Mouse (Mus musculus): ENCODE data around the gene Rasl2-9. TPM values are rescaled to one million over a fixed set of nuclear protein-coding genes. Genes with fewer than 3 reads are reported as not detected.
"Not testable (repeated sequence)": the region's sequence is repeated elsewhere in the genome, so short reads cannot be mapped to it uniquely, and the experiment has no call there.

The Rasl2-9 gene
- polyA plus RNA-seq (2014; fragmentation: Nextera tagmentation; extraction: Ambion mirVana): 0.36 and 0.41 TPM in 2 replicates

DNA sequence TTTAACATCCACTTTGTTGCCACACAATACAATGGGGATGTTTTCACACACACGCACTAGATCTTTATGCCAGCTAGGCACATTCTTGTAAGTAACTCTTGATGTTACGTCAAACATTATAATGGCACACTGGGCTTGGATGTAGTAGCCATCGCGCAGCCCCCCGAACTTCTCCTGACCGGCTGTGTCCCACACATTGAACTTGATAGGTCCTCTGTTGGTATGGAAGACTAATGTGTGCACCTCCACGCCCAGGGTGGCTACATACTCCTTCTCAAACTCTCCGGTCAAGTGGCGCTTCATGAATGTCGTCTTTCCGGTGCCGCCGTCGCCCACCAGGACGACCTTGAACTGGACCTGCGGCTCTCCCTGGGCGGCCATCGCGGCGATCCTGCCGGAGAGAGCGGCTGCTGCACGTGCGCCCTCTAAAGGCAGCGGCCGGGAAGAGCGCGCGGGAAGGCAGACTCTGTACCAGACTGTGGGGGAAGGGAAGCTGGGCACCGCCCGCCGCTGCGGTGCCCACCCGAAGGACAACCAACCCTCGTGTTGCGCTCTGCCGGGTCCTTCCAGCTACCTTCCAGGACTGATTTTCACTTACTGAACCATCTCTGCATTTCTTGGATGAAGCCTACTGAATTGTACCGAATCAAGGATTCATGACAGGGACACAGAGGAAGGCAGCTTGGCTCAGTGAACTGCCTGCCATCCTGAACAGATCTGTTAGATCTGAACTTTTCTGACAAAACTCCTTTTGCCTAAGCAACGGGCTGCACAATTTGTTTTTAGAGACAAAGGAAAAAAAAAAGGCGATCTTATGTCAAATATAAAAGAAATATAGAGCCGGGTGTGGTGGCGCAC is at the start of gene Rasl2-9:
Rasl2-9 (minus strand) TSS at position 402 of the 858 bp plus-strand sequence.
- peak; percentile 63; the same call in 1 of the 2 replicates for ATAC-seq (ENCODE audit: low FRiP score, low TSS enrichment)
- Histone ChIP-seq H3K27ac (replicated peaks; ENCODE audit: low read depth, low read length) (no peak within 1 kb of the TSS), H3K36me3 (ENCODE audit: control insufficient read depth, insufficient read depth, low read length) (no peaks in the 10 kb centered on the region), H3K4me3 (replicated peaks; ENCODE audit: low read depth, low read length) (peak within 1 kb of the TSS; percentile 30), H3K9ac (replicated peaks; ENCODE audit: low read length) (peak within 1 kb of the TSS; percentile 23), H3K4me1 (ENCODE audit: control insufficient read depth, insufficient read depth, low read length) (no peaks in the 10 kb centered on the region), H3K9me3 (ENCODE audit: control insufficient read depth, low read length) (no peaks in the 10 kb centered on the region), H3K27me3 (ENCODE audit: control insufficient read depth, insufficient read depth, low read length) (no peaks in the 10 kb centered on the region), H3K4me2 (ENCODE audit: low read length) (peak within 1 kb of the TSS; percentile 59)
- WGBS: 19% methylated on average over 42 of the region's 42 CpGs
- DNase-seq: peak; percentile 82

DNA sequence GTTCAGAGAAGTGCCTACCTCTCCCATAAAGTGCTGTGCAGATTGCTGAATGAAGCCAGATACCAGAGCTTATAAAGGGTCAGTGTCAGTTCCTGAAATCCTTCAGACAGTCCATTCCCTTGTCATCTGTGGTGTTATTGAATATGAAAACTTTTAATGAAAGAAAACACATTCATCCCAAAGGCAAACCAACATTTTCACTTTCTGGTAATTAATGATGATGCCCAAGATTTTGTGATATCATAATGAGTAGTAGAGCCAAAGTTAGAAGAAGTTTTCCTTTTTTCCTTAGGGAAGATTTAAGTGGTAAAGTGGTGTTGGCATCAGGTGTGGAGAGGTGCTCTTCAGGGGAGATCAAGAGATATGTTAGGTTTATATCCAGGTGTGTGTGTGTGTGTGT is 23.8 kb upstream of the Rasl2-9 start, which contains the start of gene Vmn1r55:
Vmn1r55 (minus strand) TSS at position 101 of the 400 bp plus-strand sequence.
- not testable (repeated sequence) for H3K4me2 ChIP-seq (ENCODE audit: low read length); H3K9ac ChIP-seq (replicated peaks; ENCODE audit: low read length); H3K9me3 ChIP-seq (ENCODE audit: control insufficient read depth, low read length); H3K27me3 ChIP-seq (ENCODE audit: control insufficient read depth, insufficient read depth, low read length); H3K36me3 ChIP-seq (ENCODE audit: control insufficient read depth, insufficient read depth, low read length); H3K4me1 ChIP-seq (ENCODE audit: control insufficient read depth, insufficient read depth, low read length); H3K27ac ChIP-seq (replicated peaks; ENCODE audit: low read depth, low read length); H3K4me3 ChIP-seq (replicated peaks; ENCODE audit: low read depth, low read length); ATAC-seq (ENCODE audit: low FRiP score, low TSS enrichment); DNase-seq

DNA sequence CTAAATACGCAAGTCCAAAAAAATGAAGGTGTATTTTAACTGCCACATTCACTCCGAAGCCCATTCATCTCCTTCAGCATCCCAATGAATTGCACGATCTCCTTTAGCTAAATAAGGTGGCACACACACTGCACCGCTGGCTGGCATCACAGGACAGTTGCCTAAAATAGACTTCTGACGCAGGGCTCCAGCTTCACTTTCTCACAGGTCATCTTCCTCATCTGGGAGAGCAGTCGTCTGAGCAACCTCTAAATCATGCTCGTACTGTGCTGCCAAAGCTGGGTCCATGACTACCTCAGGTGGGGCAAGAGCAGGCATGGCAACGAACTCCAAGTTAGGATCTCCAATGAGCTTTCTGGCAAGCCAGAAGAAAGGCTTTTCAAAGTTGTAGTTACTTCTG is 672 bp downstream of the Rasl2-9 start:
- DNase-seq (no peak), ATAC-seq (ENCODE audit: low FRiP score, low TSS enrichment) (no peak)
- H3K4me1 ChIP-seq (ENCODE audit: control insufficient read depth, insufficient read depth, low read length): no peaks in the 10 kb centered on the region
- H3K9me3 ChIP-seq (ENCODE audit: control insufficient read depth, low read length): no peaks in the 10 kb centered on the region
- H3K27ac ChIP-seq (replicated peaks; ENCODE audit: low read depth, low read length): no peak overlapping the region
- 88% methylated on average over 8 of the region's 8 CpGs for WGBS
- no peak overlapping the region for H3K9ac ChIP-seq (replicated peaks; ENCODE audit: low read length)
- H3K4me2 ChIP-seq (ENCODE audit: low read length): no peak overlapping the region
- no peaks in the 10 kb centered on the region for H3K27me3 ChIP-seq (ENCODE audit: control insufficient read depth, insufficient read depth, low read length)
- no peak overlapping the region; the same call in 1 of the 2 replicates for H3K4me3 ChIP-seq (replicated peaks; ENCODE audit: low read depth, low read length)
- no peaks in the 10 kb centered on the region for H3K36me3 ChIP-seq (ENCODE audit: control insufficient read depth, insufficient read depth, low read length)

DNA sequence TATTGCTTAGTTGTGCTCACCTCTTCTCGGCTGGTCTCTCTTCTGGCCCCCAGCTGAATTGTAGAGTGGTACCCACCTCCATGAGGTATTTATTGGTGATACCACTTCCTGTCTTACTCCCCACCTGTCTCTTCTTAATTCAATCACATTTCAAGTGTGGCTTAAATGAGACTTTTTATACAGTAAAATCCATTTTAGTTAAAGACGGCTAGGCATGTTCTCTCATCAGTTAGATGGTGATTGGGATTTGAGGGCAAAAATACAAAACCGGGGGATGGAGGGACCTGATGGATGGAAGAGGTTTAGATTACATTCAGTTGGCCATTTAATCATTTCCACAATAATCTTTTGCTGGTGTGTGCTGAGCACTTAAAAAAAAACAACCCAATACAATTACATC is 8.9 kb downstream of the Rasl2-9 start, which contains the start of gene Rfpl4:
Rfpl4 (minus strand) TSS at position 101 of the 400 bp plus-strand sequence.
- no peak within 1 kb of the TSS for H3K4me3 ChIP-seq (replicated peaks; ENCODE audit: low read depth, low read length)
- ATAC-seq (ENCODE audit: low FRiP score, low TSS enrichment): no peak
- H3K27ac ChIP-seq (replicated peaks; ENCODE audit: low read depth, low read length): no peak within 1 kb of the TSS
- no peak for DNase-seq
- H3K4me1 ChIP-seq (ENCODE audit: control insufficient read depth, insufficient read depth, low read length): no peaks in the 10 kb centered on the region
- no peak within 1 kb of the TSS for H3K9ac ChIP-seq (replicated peaks; ENCODE audit: low read length)
- H3K36me3 ChIP-seq (ENCODE audit: control insufficient read depth, insufficient read depth, low read length): no peaks in the 10 kb centered on the region
- WGBS: 82% methylated on average over 3 of the region's 3 CpGs
- no peaks in the 10 kb centered on the region for H3K27me3 ChIP-seq (ENCODE audit: control insufficient read depth, insufficient read depth, low read length)
- H3K4me2 ChIP-seq (ENCODE audit: low read length): no peak within 1 kb of the TSS
- no peaks in the 10 kb centered on the region for H3K9me3 ChIP-seq (ENCODE audit: control insufficient read depth, low read length)

DNA sequence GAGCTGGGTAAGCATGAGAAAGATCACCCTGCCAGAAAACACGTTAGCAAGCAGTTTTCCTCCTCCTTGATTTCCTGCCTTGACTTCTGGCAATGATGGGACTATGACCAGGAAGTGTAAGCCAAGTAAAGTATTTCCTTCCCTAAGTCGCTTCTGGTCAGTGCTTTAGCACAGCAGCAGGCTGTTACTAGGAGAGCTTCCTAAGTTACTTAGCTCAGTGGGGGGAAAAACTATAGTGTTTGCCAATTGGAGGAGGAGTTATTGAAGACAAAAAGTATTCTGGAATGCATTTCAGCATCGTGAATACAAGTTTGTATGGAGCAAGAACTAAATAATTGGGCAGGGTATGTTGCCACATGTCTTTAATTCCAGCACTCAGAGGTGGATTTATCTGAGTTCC is 13.0 kb downstream of the Rasl2-9 start:
- Histone ChIP-seq H3K27me3 (ENCODE audit: control insufficient read depth, insufficient read depth, low read length) (no peaks in the 10 kb centered on the region), H3K9me3 (ENCODE audit: control insufficient read depth, low read length) (no peaks in the 10 kb centered on the region), H3K4me3 (replicated peaks; ENCODE audit: low read depth, low read length) (no peak overlapping the region), H3K4me2 (ENCODE audit: low read length) (no peak overlapping the region), H3K9ac (replicated peaks; ENCODE audit: low read length) (no peak overlapping the region), H3K36me3 (ENCODE audit: control insufficient read depth, insufficient read depth, low read length) (no peaks in the 10 kb centered on the region), H3K27ac (replicated peaks; ENCODE audit: low read depth, low read length) (no peak overlapping the region), H3K4me1 (ENCODE audit: control insufficient read depth, insufficient read depth, low read length) (no peaks in the 10 kb centered on the region)
- ATAC-seq (ENCODE audit: low FRiP score, low TSS enrichment) (no peak), DNase-seq (no peak)
- 60% methylated on average over 3 of the region's 3 CpGs for WGBS

DNA sequence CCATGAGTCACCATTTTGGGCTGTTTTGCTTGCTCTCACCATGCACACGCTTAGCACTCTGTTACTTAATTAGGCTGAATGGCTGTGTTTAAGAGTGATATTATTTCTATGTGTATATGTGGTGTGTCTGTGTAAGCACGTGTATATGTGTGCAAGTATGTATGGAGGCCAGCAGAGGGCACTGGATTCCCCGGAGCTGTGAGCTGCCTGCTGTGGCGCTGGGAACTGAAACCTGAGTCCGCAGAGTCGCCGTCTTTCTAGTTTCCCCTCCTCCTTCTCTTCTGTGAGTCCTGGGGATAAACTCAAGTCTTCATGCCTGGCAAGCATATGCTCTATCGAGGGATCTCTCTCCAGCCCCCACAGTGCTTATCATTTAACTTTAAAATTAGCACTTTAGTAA is 16.4 kb downstream of the Rasl2-9 start:
- H3K4me3 ChIP-seq (replicated peaks; ENCODE audit: low read depth, low read length): no peak overlapping the region
- no peaks in the 10 kb centered on the region for H3K36me3 ChIP-seq (ENCODE audit: control insufficient read depth, insufficient read depth, low read length)
- H3K27me3 ChIP-seq (ENCODE audit: control insufficient read depth, insufficient read depth, low read length): no peaks in the 10 kb centered on the region
- no peaks in the 10 kb centered on the region for H3K4me1 ChIP-seq (ENCODE audit: control insufficient read depth, insufficient read depth, low read length)
- H3K4me2 ChIP-seq (ENCODE audit: low read length): no peak overlapping the region
- no peaks in the 10 kb centered on the region for H3K9me3 ChIP-seq (ENCODE audit: control insufficient read depth, low read length)
- no peak overlapping the region for H3K27ac ChIP-seq (replicated peaks; ENCODE audit: low read depth, low read length)
- no peak overlapping the region for H3K9ac ChIP-seq (replicated peaks; ENCODE audit: low read length)
- ATAC-seq (ENCODE audit: low FRiP score, low TSS enrichment) (no peak), DNase-seq (no peak)
- 78% methylated on average over 8 of the region's 8 CpGs for WGBS

DNA sequence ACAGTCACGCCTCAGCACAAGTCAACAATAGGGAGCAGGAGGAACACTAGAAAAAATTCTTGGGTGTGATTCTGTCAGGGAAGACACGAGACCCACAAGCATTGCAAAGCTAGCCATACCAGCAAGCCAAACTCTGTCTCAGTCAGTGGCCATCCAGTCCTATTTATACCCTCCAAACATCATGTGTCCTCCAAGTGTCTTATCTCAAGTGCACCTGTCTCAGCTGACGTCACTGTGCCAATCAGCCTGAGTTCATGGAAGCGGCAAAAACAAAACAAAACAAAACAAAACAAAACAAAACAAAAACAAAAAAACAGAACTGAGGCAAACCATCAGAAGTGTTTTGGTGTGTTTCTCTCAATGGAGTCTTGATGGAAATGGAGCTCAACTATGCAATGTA is 17.5 kb downstream of the Rasl2-9 start:
- Histone ChIP-seq H3K9me3 (ENCODE audit: control insufficient read depth, low read length) (no peaks in the 10 kb centered on the region), H3K27ac (replicated peaks; ENCODE audit: low read depth, low read length) (no peak overlapping the region), H3K9ac (replicated peaks; ENCODE audit: low read length) (no peak overlapping the region), H3K4me2 (ENCODE audit: low read length) (no peak overlapping the region), H3K27me3 (ENCODE audit: control insufficient read depth, insufficient read depth, low read length) (no peaks in the 10 kb centered on the region), H3K4me3 (replicated peaks; ENCODE audit: low read depth, low read length) (no peak overlapping the region), H3K36me3 (ENCODE audit: control insufficient read depth, insufficient read depth, low read length) (no peaks in the 10 kb centered on the region), H3K4me1 (ENCODE audit: control insufficient read depth, insufficient read depth, low read length) (no peaks in the 10 kb centered on the region)
- WGBS: 81% methylated on average over 4 of the region's 4 CpGs
- ATAC-seq (ENCODE audit: low FRiP score, low TSS enrichment) (no peak), DNase-seq (no peak)

DNA sequence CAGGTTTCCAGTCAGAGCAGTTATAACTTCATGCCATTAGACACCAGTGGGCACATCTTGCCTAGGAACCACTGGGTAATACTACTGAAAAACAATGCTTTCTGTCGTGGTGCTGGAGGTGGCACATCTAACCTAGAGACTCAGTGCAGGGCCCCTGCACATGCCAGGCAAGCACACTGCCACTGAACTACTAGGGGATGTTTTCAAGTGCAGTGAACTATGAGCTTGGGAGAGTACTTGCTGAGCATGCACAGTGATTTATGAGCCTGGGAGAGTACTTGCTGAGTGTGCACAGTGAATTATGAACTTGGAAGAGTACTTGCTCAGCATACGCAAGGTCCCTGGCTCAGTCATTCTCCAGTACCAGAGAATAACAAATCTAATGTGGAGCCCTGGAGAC is 23.2 kb downstream of the Rasl2-9 start:
- DNase-seq (no peak), ATAC-seq (ENCODE audit: low FRiP score, low TSS enrichment) (no peak)
- H3K4me3 ChIP-seq (replicated peaks; ENCODE audit: low read depth, low read length): no peak overlapping the region
- WGBS: 88% methylated on average over 2 of the region's 2 CpGs
- H3K4me2 ChIP-seq (ENCODE audit: low read length): no peak overlapping the region
- H3K36me3 ChIP-seq (ENCODE audit: control insufficient read depth, insufficient read depth, low read length): peaks cover 18% of the 10 kb centered on the region
- H3K9ac ChIP-seq (replicated peaks; ENCODE audit: low read length): no peak overlapping the region
- no peaks in the 10 kb centered on the region for H3K9me3 ChIP-seq (ENCODE audit: control insufficient read depth, low read length)
- no peaks in the 10 kb centered on the region for H3K27me3 ChIP-seq (ENCODE audit: control insufficient read depth, insufficient read depth, low read length)
- no peak overlapping the region for H3K27ac ChIP-seq (replicated peaks; ENCODE audit: low read depth, low read length)
- no peaks in the 10 kb centered on the region for H3K4me1 ChIP-seq (ENCODE audit: control insufficient read depth, insufficient read depth, low read length)
